In genomic region chr8:107657741-107658140, GRCm38 (mm10) we compare ENCODE assay signal across 16 mouse cellular contexts.
DNase-seq lines count a peak whose midpoint lies in the region.
"Had no signal": no experiment of that assay in that cellular context is flagged by ENCODE, and none has a peak within 500 bp of the region (broad histone marks: within the 10 kb centered on the region; RNA-seq: fewer than 3 reads in every experiment).

No protein-coding gene starts in this region.

- 86% methylated on average over 4 of the region's 4 CpGs for WGBS in heart, embryonic 10.5 days

- H3K27ac ChIP-seq in heart, embryonic 10.5 days: no peak overlapping the region

- H3K4me3 ChIP-seq in heart, embryonic 10.5 days: no peak overlapping the region

- no peaks in the 10 kb centered on the region for H3K4me1 ChIP-seq in heart, embryonic 10.5 days

- intact Hi-C loops in heart, postnatal 25 days (cut with DNase I): no loop called here
- intact Hi-C loops in heart, postnatal 36 days (cut with DNase I): no loop called here

- H3K9me3 ChIP-seq in heart, embryonic 10.5 days: no peaks in the 10 kb centered on the region

- H3K36me3 ChIP-seq in heart, embryonic 10.5 days: no peaks in the 10 kb centered on the region
- H3K36me3 ChIP-seq: G1E had no signal

- H3K27me3 ChIP-seq in heart, embryonic 10.5 days (ENCODE audit: insufficient read depth, poor library complexity, severe bottlenecking): no peaks in the 10 kb centered on the region
- H3K27me3 ChIP-seq: CH12.LX had no signal

- peak; percentile 71 for DNase-seq in heart, adult 11 months
- DNase-seq in heart, postnatal 25 days (ENCODE audit: low spot score): no peak
- DNase-seq in heart, embryonic 10.5 days (ENCODE audit: low spot score): peak; percentile 72
- DNase-seq in heart, postnatal 36 days: no peak
- DNase-seq: adrenal gland, adult 2 months; adrenal gland, adult 8-10 months; adrenal gland, postnatal 10 days; adrenal gland, postnatal 14 days; adrenal gland, postnatal 25 days; adrenal gland, postnatal 36 days; B cell, adult 2 months; cerebellum, adult 11 months; cerebellum, adult 11-12 months; cerebellum, adult 18-20 months had no signal

Comparison
In these comparisons a context has a peak if more than half of its experiments do, and no peak if none do; other contexts are left out.
1. DNase-seq: peak in heart, adult 11 months (single experiment) and heart, embryonic 10.5 days (single experiment); none in heart, postnatal 25 days (single experiment) and heart, postnatal 36 days (0 of 2).